Mouse (Mus musculus): ENCODE results near the gene Olfr481. TPM values are rescaled to one million over a fixed set of nuclear protein-coding genes. Genes with fewer than 3 reads are reported as not detected.

The Olfr481 gene
- polyA plus RNA-seq (2014; fragmentation: Nextera tagmentation; extraction: Ambion mirVana), result not detected in 2 replicates

DNA sequence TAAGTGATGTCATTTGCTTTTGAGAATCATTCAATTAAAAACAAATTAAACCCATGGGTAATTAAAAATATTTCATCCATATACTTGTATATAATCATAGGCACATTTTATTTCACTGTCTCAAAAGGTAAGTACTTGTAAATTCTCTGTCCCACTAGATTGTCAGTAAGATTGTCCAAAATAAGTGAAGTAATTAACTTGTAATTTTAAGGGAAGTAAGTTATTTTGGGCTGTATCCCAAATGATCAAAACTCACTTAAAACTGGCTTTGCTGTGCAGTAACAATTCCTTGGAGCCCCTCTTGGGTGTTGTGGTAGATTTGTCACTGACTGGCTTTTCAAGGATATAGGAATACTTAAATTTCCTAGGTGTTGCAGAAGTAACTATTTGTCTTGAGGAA lies at the start of gene Olfr481:
TSS of gene Olfr481 (plus strand) at position 301 of the 400 bp plus-strand sequence.
- Histone ChIP-seq H3K4me2 (replicated peaks; ENCODE audit: low read depth, low read length) (no peak within 1 kb of the TSS), H3K27me3 (ENCODE audit: control insufficient read depth, insufficient read depth, low read length) (no peaks in the 10 kb centered on the region), H3K27ac (ENCODE audit: low read depth, low read length) (no peak within 1 kb of the TSS), H3K9me3 (ENCODE audit: control insufficient read depth, low read length) (no peaks in the 10 kb centered on the region), H3K36me3 (ENCODE audit: control insufficient read depth, insufficient read depth, low read length) (no peaks in the 10 kb centered on the region), H3K4me3 (ENCODE audit: low read length) (no peak within 1 kb of the TSS), H3K9ac (ENCODE audit: low read depth, low read length) (no peak within 1 kb of the TSS), H3K4me1 (ENCODE audit: control insufficient read depth, insufficient read depth, low read length) (no peaks in the 10 kb centered on the region)
- ATAC-seq (ENCODE audit: low FRiP score, low TSS enrichment), result no peak

DNA sequence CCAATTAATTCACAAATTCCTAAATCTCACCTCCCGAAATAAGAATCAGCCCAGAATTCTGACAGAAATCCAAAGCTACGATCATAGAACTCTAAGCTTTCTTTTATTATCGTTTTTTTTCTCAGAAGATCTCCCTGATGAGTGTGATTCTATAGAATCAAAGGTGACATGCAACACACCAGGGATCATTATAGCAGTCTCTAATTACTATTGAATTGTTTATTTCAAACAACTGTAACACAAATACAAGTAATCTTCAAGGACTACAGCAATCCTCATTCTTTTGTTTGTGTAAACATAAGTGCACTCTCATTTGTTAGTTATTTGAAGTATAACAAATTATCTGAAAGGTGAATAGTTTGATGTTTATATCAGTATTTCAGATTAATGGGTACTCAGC lies 45.8 kb upstream of the Olfr481 start, which contains the start of gene Olfr478:
TSS of gene Olfr478 (minus strand) at position 101 of the 400 bp plus-strand sequence.
- Histone ChIP-seq H3K27me3 (ENCODE audit: control insufficient read depth, insufficient read depth, low read length) (no peaks in the 10 kb centered on the region), H3K9ac (ENCODE audit: low read depth, low read length) (no peak within 1 kb of the TSS), H3K4me3 (ENCODE audit: low read length) (no peak within 1 kb of the TSS), H3K36me3 (ENCODE audit: control insufficient read depth, insufficient read depth, low read length) (no peaks in the 10 kb centered on the region), H3K9me3 (ENCODE audit: control insufficient read depth, low read length) (no peaks in the 10 kb centered on the region), H3K4me2 (replicated peaks; ENCODE audit: low read depth, low read length) (no peak within 1 kb of the TSS), H3K27ac (ENCODE audit: low read depth, low read length) (no peak within 1 kb of the TSS), H3K4me1 (ENCODE audit: control insufficient read depth, insufficient read depth, low read length) (no peaks in the 10 kb centered on the region)
- WGBS, result 85% methylated on average over 3 of the region's 3 CpGs
- ATAC-seq (ENCODE audit: low FRiP score, low TSS enrichment), result no peak

DNA sequence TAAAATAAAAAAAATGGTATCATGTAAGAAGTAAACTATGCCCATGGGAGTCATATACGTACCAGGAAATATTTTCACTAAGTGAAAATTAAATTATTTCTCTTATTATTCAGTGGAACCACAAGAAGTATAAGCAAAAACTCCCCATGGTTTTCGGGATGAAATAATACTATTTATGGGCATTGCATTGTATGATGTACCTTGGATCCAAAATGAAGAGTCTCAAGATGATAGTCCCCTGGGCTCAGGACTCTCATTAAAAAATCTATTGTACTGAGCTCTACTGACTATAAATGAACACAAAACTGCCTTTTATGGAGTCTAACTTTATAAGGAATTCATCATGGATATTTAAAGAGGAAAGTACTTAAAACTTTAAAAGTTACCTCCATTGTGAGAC lies 29.3 kb upstream of the Olfr481 start, which contains the start of gene Olfr479:
TSS of gene Olfr479 (plus strand) at position 301 of the 400 bp plus-strand sequence.
- no peak for ATAC-seq (ENCODE audit: low FRiP score, low TSS enrichment)
- Histone ChIP-seq H3K4me2 (replicated peaks; ENCODE audit: low read depth, low read length) (no peak within 1 kb of the TSS), H3K27ac (ENCODE audit: low read depth, low read length) (no peak within 1 kb of the TSS), H3K4me1 (ENCODE audit: control insufficient read depth, insufficient read depth, low read length) (no peaks in the 10 kb centered on the region), H3K27me3 (ENCODE audit: control insufficient read depth, insufficient read depth, low read length) (no peaks in the 10 kb centered on the region), H3K36me3 (ENCODE audit: control insufficient read depth, insufficient read depth, low read length) (no peaks in the 10 kb centered on the region), H3K4me3 (ENCODE audit: low read length) (no peak within 1 kb of the TSS), H3K9ac (ENCODE audit: low read depth, low read length) (no peak within 1 kb of the TSS), H3K9me3 (ENCODE audit: control insufficient read depth, low read length) (no peaks in the 10 kb centered on the region)
- WGBS, result 92% methylated on average over 2 of the region's 2 CpGs

DNA sequence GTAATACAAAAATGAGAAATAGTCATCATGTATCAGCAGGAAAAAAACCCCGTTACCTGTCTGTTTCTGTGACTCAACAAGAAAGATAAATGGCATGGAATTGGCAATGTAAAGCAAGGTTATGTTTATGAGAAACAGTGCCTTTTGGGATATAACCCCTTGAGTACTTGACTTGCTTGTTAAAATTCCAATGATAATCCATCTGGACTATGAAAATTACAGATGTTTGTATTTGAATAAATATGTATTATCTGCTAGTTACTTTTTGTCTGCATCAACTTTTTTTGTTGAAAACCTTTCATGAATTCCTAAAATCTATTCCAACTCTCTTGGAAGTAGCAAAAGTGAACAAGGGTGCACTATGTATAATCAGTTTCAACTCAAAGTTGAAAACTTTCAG lies 12.4 kb upstream of the Olfr481 start, which contains the start of gene Olfr480:
TSS of gene Olfr480 (minus strand) at position 101 of the 400 bp plus-strand sequence.
- Histone ChIP-seq H3K4me1 (ENCODE audit: control insufficient read depth, insufficient read depth, low read length) (no peaks in the 10 kb centered on the region), H3K27me3 (ENCODE audit: control insufficient read depth, insufficient read depth, low read length) (no peaks in the 10 kb centered on the region), H3K36me3 (ENCODE audit: control insufficient read depth, insufficient read depth, low read length) (no peaks in the 10 kb centered on the region), H3K9me3 (ENCODE audit: control insufficient read depth, low read length) (no peaks in the 10 kb centered on the region), H3K9ac (ENCODE audit: low read depth, low read length) (no peak within 1 kb of the TSS), H3K4me2 (replicated peaks; ENCODE audit: low read depth, low read length) (no peak within 1 kb of the TSS), H3K4me3 (ENCODE audit: low read length) (no peak within 1 kb of the TSS), H3K27ac (ENCODE audit: low read depth, low read length) (no peak within 1 kb of the TSS)
- ATAC-seq (ENCODE audit: low FRiP score, low TSS enrichment), result no peak
- 85% methylated on average over 1 of the region's 1 CpGs for WGBS

DNA sequence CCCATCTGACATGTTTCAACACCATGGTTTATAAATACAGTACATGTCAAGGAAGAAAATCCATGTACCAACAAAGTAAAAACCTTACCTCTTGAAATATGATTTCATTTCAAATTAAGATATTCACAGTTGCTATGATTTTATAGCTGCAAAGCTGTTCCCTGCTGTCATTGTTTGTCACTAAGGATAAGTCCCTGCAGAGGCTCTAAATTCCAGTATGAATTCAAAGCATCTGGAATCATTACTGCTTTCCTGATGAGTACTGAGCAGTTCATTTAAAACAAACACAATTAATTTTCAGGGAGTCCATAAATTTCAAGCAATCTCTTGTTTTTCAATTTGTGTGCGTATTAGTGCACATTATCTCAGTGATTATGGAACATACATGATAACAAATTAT lies 17.8 kb downstream of the Olfr481 start, which contains the start of gene Olfr482:
TSS of gene Olfr482 (minus strand) at position 101 of the 400 bp plus-strand sequence.
- 77% methylated on average over 1 of the region's 1 CpGs for WGBS
- Histone ChIP-seq H3K36me3 (ENCODE audit: control insufficient read depth, insufficient read depth, low read length) (no peaks in the 10 kb centered on the region), H3K4me1 (ENCODE audit: control insufficient read depth, insufficient read depth, low read length) (no peaks in the 10 kb centered on the region), H3K27me3 (ENCODE audit: control insufficient read depth, insufficient read depth, low read length) (no peaks in the 10 kb centered on the region), H3K4me2 (replicated peaks; ENCODE audit: low read depth, low read length) (no peak within 1 kb of the TSS), H3K27ac (ENCODE audit: low read depth, low read length) (no peak within 1 kb of the TSS), H3K4me3 (ENCODE audit: low read length) (no peak within 1 kb of the TSS), H3K9ac (ENCODE audit: low read depth, low read length) (no peak within 1 kb of the TSS), H3K9me3 (ENCODE audit: control insufficient read depth, low read length) (no peaks in the 10 kb centered on the region)
- ATAC-seq (ENCODE audit: low FRiP score, low TSS enrichment), result no peak

GRCm38 (mm10) chr7:108100549-108100948 lies 20.9 kb downstream of the Olfr481 start, which contains the start of gene Olfr483:
Gene Olfr483, plus strand, starts transcription at chr7:108100849.
- no peak within 1 kb of the TSS for H3K27ac ChIP-seq (ENCODE audit: low read depth, low read length)
- H3K27me3 ChIP-seq (ENCODE audit: control insufficient read depth, insufficient read depth, low read length), result no peaks in the 10 kb centered on the region
- H3K4me1 ChIP-seq (ENCODE audit: control insufficient read depth, insufficient read depth, low read length), result no peaks in the 10 kb centered on the region
- ATAC-seq (ENCODE audit: low FRiP score, low TSS enrichment), result no peak
- no peak within 1 kb of the TSS for H3K4me3 ChIP-seq (ENCODE audit: low read length)
- H3K9ac ChIP-seq (ENCODE audit: low read depth, low read length), result no peak within 1 kb of the TSS
- H3K4me2 ChIP-seq (replicated peaks; ENCODE audit: low read depth, low read length), result no peak within 1 kb of the TSS
- no peaks in the 10 kb centered on the region for H3K9me3 ChIP-seq (ENCODE audit: control insufficient read depth, low read length)
- no peaks in the 10 kb centered on the region for H3K36me3 ChIP-seq (ENCODE audit: control insufficient read depth, insufficient read depth, low read length)
- WGBS, result 86% methylated on average over 1 of the region's 1 CpGs

GRCm38 (mm10) chr7:108120681-108121080 lies 41.0 kb downstream of the Olfr481 start:
- Histone ChIP-seq H3K4me2 (replicated peaks; ENCODE audit: low read depth, low read length) (no peak overlapping the region), H3K36me3 (ENCODE audit: control insufficient read depth, insufficient read depth, low read length) (no peaks in the 10 kb centered on the region), H3K4me3 (ENCODE audit: low read length) (no peak overlapping the region), H3K9me3 (ENCODE audit: control insufficient read depth, low read length) (no peaks in the 10 kb centered on the region), H3K27me3 (ENCODE audit: control insufficient read depth, insufficient read depth, low read length) (no peaks in the 10 kb centered on the region), H3K27ac (ENCODE audit: low read depth, low read length) (no peak overlapping the region), H3K4me1 (ENCODE audit: control insufficient read depth, insufficient read depth, low read length) (no peaks in the 10 kb centered on the region), H3K9ac (ENCODE audit: low read depth, low read length) (no peak overlapping the region)
- 7% methylated on average over 1 of the region's 1 CpGs for WGBS
- ATAC-seq (ENCODE audit: low FRiP score, low TSS enrichment), result no peak

DNA sequence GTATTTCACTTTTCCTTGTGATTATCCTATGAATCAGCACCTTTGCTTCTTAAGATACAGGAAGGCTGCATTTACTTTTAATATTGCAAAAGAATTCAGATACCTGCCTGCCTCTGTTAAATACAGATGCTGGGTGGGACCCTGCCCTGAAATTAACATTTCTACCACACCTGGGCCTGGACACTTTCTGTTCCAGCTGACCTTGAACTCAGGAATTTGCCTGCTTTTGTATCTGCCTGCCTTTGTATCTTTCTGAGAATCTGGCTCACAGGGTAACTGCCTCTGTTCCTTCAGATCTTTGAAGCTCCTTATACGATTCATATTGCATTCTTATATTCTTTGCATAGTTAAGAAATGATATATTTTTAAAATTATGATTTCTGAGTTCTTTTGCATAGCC lies 41.8 kb downstream of the Olfr481 start:
- Histone ChIP-seq H3K27me3 (ENCODE audit: control insufficient read depth, insufficient read depth, low read length) (no peaks in the 10 kb centered on the region), H3K4me1 (ENCODE audit: control insufficient read depth, insufficient read depth, low read length) (no peaks in the 10 kb centered on the region), H3K9ac (ENCODE audit: low read depth, low read length) (no peak overlapping the region), H3K27ac (ENCODE audit: low read depth, low read length) (no peak overlapping the region), H3K36me3 (ENCODE audit: control insufficient read depth, insufficient read depth, low read length) (no peaks in the 10 kb centered on the region), H3K4me2 (replicated peaks; ENCODE audit: low read depth, low read length) (no peak overlapping the region), H3K4me3 (ENCODE audit: low read length) (no peak overlapping the region), H3K9me3 (ENCODE audit: control insufficient read depth, low read length) (no peaks in the 10 kb centered on the region)
- 54% methylated on average over 1 of the region's 1 CpGs for WGBS
- ATAC-seq (ENCODE audit: low FRiP score, low TSS enrichment), result no peak

GRCm38 (mm10) chr7:108127349-108127748 lies 47.7 kb downstream of the Olfr481 start, which contains the start of gene Olfr484:
Gene Olfr484, minus strand, starts transcription at chr7:108127449.
- H3K4me1 ChIP-seq (ENCODE audit: control insufficient read depth, insufficient read depth, low read length), result no peaks in the 10 kb centered on the region
- no peaks in the 10 kb centered on the region for H3K9me3 ChIP-seq (ENCODE audit: control insufficient read depth, low read length)
- H3K27ac ChIP-seq (ENCODE audit: low read depth, low read length), result no peak within 1 kb of the TSS
- no peaks in the 10 kb centered on the region for H3K27me3 ChIP-seq (ENCODE audit: control insufficient read depth, insufficient read depth, low read length)
- H3K9ac ChIP-seq (ENCODE audit: low read depth, low read length), result no peak within 1 kb of the TSS
- H3K4me2 ChIP-seq (replicated peaks; ENCODE audit: low read depth, low read length), result no peak within 1 kb of the TSS
- ATAC-seq (ENCODE audit: low FRiP score, low TSS enrichment), result no peak
- no peak within 1 kb of the TSS for H3K4me3 ChIP-seq (ENCODE audit: low read length)
- H3K36me3 ChIP-seq (ENCODE audit: control insufficient read depth, insufficient read depth, low read length), result no peaks in the 10 kb centered on the region

Measured in kidney, embryonic 14.5 days (tissue).